Mouse (Mus musculus) bone marrow, adult 2 months (tissue): ENCODE measurements around the gene Gm10135.

ENCODE experiments used
- CTCF ChIP-seq: fragments of 200-500 bp; IDR thresholded peaks from 2 replicates; pipeline ENCODE4 v1.5.1; 2011; ENCODE audit warnings: low read length, control low read depth; ENCODE audit not compliant: control insufficient read depth, insufficient read depth
- POLR2A ChIP-seq: fragments of 200-500 bp; IDR thresholded peaks from 2 replicates; pipeline ENCODE4 v1.6.1; 2011; ENCODE audit warnings: low read depth, mild to moderate bottlenecking, control low read depth, low read length, borderline replicate concordance; ENCODE audit not compliant: control insufficient read depth

DNA sequence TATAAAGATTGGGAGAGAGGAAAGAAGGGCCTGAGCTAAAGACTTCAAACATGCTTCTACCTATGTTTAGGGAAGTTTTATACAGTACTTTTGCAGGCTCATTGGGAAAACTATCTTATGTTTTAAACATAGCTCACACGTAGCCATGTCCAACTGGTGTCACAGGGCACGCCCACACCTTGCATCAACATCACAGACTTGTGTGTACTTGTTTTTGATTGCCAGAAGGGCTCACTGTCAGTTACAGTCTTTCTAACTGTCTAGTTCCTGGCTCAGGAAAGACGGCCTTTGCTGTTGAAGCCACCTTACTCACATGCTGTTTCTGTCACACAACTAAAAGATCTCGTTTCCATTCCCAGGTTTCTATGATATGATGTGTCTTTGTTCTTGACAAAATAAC, 2.0 kb upstream of the Gm10135 start:
- no peak for TF ChIP-seq CTCF
- no peak for TF ChIP-seq POLR2A
